Mouse (Mus musculus) spleen, postnatal 4 days (tissue): ENCODE data around the gene Rpl7a.

Source experiments
- DNase-seq, 2 experiments: peaks; one replicate each; pipeline ENCODE4 v3.0.0; 2022; ENCODE audit warnings: low spot score in 2 of 2

Rpl7a gene

DNA sequence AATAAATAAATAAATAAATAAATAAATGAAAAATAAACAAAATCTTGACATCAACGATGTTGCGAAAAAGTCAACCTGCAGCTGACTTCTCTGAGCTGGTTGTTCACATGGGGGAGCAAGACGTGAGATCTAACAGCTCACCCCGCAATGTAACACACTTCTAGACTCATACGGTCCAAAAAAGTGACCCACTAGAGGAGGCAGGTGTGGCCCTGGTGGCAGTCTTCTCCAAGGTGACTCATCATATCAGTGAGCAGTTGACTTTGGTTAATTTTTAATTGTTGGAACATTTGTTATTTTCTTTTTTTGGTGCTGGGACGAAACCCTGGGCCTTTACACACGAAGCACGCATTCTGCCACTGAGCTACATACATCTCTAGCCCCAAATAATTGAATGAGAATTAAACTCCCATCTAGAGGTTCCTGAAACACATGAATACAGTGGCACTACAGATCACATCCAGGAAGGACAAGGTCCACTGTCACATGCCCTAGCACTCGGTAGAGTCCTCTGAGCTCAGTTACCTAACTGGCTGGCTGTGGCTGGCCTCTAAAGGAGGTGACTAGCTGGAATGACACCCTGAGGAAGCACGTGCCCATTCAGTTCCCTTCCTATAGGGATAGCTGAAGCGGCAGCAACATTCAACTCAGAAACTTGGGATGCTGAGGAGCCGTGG lies 46.4 kb downstream of the Rpl7a start:
- DNase-seq = no peak

DNA sequence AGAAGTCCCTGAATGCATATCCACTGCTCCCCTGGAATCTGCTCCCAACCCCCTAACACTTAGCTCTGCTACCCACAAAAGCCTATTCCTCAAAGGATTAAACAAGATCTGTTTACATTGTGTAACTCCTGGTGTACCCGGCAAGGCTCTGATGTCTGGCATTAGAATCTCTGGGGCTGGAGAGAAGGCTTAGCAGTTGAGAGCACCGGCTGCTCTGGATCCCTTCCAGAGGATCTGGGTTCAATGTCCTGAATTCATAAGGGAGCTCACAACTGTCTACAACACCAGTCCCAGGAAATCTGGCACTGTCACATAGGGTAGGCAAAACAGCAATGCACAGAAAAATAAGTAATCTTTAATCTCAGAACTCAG lies 46.9 kb downstream of the Rpl7a start:
- no peak for DNase-seq

DNA sequence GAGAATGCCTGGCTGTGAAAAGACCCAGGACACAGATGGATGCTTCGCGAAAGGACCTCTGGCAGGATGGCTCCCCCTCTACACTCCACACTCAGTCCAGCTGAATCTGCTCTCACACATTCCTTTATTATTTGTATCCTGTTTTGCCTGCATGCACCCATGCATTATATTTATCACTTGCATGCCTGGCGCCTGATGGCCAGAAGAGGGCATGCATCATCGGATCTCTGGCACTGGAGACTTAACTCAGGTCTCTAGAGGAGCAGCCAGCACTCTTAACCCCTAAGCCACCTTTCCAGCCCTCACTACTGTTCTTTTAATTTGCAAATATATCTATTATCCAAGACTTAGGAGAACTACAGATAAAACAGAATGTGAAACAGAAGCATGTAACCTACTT lies 50.2 kb downstream of the Rpl7a start:
- no peak for DNase-seq
